Mouse (Mus musculus): ENCODE results near the gene Stk39.
A peak's percentile ranks its signal among the peaks of the same experiment; 100 is the strongest.

Stk39 gene

DNA sequence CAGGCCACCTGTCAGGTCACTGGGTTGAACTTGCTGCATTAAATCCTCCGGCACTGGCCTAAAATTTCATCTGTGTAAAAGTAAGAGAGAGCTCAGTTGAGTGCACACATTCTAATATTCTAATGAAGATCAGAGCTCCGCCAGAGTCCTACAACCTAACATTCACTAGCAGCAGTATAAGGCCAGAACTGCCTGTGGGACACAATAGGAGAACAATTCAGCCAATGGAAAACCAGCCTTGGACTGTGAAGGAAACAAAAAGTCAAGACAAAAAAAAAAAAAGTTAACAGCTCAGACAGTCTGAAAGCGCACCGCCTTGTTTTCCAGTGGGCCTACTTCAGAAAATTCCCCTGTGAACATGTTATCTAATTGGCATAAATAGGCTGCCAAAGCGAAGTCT is 137.1 kb downstream of the Stk39 start:
- no peak for DNase-seq

GRCm38 (mm10) chr2:68325306-68325705 is 146.8 kb downstream of the Stk39 start:
- peak; percentile 29 to 32 for DNase-seq

GRCm38 (mm10) chr2:68321230-68321629 is 150.8 kb downstream of the Stk39 start:
- no peak for DNase-seq

DNA sequence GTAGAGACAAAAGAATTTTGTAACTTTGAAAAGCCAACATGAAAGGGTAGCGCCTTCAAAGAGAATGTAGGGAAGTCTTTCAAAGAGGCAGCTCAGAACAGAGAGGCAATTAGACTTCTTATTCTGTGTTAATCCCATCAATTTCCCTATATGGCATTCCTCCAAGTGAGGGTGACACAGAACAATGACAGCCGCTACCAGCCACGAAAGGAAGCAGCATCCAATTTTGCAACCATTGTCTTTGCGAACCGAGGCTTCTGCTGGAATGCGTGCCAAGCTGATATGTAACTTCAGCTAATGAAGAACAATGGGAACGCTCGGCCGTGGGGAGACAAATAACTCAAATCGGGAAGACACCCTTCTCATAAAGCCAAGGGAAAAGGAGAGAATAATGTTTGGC is 151.4 kb downstream of the Stk39 start:
- peak in 1 of 2 experiments; percentile 18 for DNase-seq

DNA sequence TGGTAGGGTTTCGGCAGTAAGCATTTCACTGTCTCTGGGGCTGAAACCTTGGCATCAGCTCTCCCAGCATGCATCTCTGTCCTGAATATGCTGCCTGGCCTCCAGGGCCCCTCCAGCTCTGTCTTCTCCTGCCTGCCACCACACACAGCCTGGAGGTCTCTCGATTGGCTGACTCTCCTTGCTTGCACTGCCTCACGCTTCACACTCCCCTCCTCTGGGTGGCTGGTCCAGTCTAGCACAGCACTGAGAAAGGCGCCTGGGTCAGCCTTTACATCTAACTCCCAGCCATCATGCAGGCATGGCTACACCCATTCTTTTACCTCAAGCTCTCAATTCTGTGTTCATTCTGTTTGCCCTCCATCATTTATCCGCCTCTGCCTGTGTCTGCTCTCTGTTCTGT is 153.6 kb downstream of the Stk39 start:
- no peak for DNase-seq

DNA sequence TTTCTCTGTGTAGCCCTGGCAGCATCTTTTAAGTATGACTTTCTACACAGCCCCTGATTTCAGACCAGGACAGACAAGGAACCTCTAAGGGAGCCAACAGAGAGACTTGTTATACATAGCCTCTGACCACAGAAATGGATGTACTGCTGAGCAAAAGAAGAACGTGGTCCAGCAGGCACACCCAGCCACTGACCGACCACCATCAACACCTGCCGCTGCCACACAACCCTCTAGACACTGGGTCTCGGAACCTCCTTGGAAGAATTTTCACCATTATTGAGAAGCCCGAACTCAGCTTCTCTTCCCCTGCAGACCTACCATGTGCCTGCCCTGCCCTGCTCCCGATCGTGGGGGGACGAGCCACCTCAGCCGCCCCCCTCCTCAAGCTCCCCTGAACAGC is 154.2 kb downstream of the Stk39 start:
- no peak for DNase-seq

DNA sequence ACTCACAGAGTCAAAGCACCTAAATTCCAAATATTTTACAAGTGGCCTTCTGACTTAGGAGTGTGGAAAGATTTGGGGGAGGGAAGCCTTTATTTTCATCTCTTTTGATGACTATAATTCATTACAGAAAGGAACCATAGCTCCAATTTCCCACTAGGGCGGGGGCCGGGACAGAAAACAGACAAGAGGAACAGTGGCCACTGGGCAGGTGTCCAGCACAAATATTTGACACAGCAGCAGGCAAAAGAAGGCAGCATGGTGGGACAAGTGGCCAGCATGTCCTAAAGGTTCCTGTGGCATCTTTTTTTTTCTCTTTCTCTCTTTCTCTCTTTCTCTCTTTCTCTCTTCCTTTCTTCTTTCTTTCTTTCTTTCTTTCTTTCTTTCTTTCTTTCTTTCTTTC is 154.6 kb downstream of the Stk39 start:
- no peak for DNase-seq

- no peak for DNase-seq
Measured at GRCm38 (mm10) chr2:68315258-68315657, 156.8 kb downstream of the Stk39 start.

DNA sequence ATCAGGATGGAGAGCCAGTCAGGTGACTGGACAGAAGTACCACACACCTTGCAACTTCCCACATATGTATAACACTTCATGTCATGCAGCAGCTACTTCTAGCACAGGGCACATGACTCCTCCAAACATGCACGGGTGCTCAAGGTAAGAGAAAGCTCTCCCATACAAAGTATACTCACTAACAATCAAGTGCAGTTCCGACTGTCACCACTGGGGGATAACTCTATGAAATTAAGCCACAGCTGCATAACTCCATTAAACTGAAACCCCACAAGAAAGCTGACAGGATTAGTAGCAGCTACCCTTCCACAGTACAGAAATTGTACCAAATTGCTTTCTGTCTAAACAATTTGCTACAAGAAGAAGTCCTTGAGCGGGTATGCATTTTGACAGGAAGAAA is 161.9 kb downstream of the Stk39 start:
- no peak for DNase-seq

GRCm38 (mm10) chr2:68306519-68306918 is 165.5 kb downstream of the Stk39 start:
- DNase-seq: no peak

GRCm38 (mm10) chr2:68304771-68305460 is 167.2 kb downstream of the Stk39 start:
- no peak for DNase-seq

DNA sequence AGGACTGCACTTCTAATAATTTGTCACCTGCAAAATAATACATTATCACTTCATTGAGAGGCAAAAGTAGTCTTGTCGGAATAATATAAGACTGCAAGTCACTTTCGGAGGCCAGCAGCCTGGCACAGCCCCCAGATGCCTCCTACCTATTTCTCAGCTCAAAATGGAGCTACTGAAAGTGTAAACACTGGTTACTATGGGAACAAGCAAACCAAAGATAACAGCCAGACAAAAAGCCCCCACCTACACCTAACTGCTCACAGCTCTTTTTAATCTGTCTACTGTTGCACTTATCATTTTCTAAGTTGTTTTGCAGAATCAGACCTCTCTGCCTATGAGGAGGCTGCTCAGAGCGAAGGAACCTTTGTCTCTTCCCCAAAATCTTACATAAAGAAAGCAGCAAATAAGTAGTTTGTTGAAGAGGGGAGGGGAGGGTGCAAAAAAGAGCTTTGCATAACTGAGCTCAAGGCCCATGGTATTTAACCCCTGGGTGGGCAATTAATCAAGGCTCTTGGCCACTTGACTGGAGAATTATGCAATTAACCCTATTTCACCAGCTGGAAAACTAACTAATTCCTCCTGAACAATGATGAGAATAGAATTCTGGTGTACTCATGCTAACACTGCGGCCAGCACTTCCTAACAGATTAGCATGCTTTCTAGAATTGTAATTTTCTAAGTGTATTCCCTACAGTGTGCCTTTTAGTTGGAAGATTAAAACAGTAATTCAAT is 170.1 kb downstream of the Stk39 start:
- no peak for DNase-seq

- no peak for DNase-seq
Measured at GRCm38 (mm10) chr2:68298356-68298755, 173.7 kb downstream of the Stk39 start.

DNA sequence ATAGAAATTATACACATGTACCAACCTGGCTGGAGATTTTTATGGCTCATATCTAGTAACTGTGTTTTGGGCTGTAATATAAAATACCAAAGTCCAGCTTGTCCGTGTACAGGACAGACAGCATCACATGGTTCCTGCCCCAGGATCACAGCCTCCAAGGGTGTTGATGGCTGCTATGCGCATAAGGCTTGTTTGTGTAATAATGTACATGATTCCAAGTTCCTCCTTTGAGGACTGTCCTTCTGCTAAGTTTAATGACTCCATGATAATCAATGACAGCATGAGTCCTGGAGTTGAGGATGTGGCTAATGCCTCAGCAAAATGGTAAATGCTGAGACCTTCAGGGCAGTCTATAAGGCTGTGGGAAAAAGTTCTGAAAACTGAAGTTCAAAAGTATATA is 174.1 kb downstream of the Stk39 start:
- no peak for DNase-seq

DNA sequence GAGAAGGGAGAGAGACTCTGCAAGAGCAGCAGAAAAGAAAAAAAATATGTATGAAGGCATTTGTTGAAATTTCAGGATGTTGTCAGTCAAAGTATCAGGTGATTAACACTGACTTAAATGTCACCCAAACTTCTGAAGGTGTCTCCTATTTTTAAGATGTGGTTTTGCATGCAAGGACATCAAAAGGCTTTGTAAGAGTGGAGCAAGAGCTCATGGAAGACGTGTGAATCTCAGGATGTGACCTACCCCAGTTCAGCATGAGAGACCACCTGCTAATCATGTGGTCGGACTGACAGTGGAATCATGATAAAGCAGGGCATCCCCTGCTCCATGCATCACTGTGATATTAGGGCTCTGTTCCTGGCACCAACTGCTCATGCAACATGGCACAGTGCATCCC is 175.3 kb downstream of the Stk39 start:
- DNase-seq: no peak

GRCm38 (mm10) chr2:68292539-68293320 is 179.3 kb downstream of the Stk39 start:
- DNase-seq: no peak

GRCm38 (mm10) chr2:68291895-68292294 is 180.2 kb downstream of the Stk39 start:
- DNase-seq: no peak

- DNase-seq: no peak
Measured at GRCm38 (mm10) chr2:68289961-68290360, 182.1 kb downstream of the Stk39 start.

DNA sequence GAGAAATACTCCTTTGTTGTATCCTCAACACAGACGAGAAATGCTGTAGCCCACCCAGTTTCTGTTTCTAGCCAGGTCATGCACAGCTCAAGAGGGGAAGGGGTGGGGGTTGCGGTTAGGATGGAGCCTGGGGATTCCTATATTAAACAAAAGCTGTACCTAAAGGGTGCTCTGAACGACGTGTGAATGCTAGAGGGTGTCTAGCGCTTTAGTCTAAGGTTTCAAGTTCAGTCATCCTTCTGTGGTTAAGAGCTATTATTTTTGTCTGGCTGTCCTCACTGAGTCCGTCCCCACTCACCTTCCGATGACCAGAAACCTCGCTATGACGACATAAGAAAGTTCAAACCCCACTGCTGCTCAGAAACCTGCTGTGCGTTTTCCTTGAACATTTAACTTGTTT is 182.9 kb downstream of the Stk39 start:
- DNase-seq: no peak

- DNase-seq: no peak
Measured at GRCm38 (mm10) chr2:68288106-68288505, 184.0 kb downstream of the Stk39 start.

DNA sequence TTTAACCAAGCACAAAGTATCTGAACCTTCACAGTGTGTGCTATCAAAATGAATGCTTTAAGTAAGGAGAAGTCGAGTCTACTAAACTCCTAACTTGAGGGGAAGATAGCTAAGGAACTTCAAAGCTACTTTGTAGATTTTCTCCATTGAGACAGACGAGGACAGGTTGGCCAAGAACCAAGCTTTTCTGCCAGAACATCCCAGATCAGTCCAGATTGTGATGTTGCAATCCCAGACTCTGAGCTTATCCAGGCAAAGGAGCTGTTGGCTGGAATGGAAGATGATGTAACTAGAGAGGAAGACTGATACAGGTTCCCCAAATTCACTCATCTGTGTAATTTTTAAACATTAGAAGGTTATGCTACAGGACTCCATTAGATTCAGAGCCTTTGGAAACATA is 187.7 kb downstream of the Stk39 start:
- no peak for DNase-seq

DNA sequence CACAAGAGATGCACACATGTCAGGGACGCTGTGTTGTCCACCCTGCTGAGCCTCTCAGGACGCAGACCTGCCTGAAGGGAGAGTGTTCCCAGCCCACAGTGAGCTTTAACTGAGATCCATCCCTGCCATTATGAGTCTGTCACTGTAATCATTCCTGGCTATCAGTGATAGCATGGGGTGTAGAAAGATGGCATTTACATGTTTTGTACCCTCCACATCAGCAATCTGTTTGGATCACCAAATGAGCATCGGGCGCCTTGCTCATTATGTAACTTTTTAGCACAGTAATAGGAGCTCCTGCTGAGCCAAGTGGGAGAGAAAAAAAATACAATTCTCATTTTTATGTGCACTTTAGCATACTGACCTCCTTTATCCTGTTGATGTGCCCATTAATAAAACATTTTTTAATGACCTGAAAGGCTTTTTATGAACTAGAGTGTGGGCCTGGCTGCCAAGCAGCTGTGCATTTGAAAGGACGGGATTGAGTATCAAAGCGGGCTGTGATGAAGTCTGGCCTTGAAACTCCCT is 189.0 kb downstream of the Stk39 start:
- no peak for DNase-seq

DNA sequence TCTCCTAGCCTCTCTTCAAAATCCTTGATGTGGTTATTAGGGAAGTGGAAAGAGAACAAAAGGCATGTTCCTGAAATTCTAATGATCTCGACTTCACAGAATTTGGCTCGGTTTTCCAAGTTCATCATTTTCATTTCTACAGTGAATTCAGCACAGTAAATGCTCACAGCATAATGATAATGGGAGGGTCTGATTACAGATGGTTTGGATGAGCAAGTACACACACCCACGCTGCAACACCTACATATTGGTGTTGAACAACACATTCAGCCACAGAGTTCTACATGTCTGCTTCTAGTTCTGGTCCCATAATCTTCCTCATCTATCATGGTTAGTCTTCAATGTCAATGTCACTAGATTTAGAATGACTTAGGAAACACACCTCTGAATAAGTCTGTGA is 190.5 kb downstream of the Stk39 start:
- no peak for DNase-seq

DNA sequence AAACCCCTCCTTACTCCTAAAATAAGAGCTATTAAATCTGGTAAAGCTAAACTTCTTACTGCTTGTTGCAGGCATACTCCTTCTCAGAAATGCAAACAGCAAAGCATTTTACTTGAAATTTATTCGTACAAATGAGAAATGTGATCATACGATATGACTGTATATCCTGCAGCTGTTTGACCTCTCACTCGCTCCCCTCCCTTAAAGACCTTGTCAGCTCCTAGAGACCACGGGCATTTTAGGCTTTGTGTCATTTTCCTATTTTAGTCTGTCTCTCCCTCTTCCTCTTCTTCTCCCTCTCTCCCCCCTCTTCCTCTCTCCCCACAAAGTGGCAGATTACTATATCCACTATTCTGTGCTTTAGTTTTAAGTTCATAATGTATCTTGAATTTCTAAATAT is 200.8 kb downstream of the Stk39 start:
- no peak for DNase-seq

Data from cerebellum, postnatal 36 days (tissue).